Mouse (Mus musculus): ENCODE data around the gene Sirt1.
"Not testable (repeated sequence)": the region's sequence is repeated elsewhere in the genome, so short reads cannot be mapped to it uniquely, and the experiment has no call there.

The Sirt1 gene

DNA sequence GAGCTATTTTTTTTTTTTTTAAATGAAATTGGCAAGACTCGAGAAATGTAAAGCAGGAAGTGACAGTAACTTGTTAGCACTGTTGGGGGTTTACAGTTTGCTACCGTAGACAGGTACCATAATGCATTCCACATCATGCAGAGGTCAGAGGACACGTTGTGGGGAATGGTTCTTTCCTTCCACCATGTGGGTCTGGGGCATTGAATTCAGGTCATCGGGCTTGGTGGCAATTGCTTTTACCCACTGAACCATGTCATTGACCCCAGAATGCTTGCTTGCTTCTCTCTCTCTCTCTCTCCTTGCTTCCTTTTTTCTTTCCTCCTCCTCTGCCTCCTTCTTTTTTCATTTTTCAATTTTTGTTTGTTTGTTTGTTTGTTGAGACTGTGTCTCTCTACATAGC, 7.4 kb upstream of the Sirt1 start:
- DNase-seq (ENCODE audit: extremely low read depth, insufficient read length, low spot score): no peak

DNA sequence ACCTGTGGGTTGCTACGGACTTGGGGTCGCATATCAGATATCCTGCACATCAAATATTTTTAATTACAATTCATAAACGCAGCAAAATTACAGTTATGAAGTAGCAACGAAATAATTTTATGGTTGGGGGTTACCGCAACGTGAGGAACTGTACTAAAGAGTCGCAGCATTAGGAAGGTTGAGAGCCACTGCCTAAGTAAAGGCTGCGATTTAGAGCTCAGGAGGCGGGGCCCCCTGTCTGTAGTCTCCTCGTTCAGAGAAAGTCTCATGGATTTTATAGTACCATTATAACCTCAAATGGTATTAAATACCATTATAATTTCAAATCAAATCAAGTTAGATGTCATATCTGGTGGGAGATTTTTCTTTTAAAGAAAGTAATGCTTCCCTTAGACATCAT, 5.5 kb upstream of the Sirt1 start:
- DNase-seq (ENCODE audit: extremely low read depth, insufficient read length, low spot score): no peak

DNA sequence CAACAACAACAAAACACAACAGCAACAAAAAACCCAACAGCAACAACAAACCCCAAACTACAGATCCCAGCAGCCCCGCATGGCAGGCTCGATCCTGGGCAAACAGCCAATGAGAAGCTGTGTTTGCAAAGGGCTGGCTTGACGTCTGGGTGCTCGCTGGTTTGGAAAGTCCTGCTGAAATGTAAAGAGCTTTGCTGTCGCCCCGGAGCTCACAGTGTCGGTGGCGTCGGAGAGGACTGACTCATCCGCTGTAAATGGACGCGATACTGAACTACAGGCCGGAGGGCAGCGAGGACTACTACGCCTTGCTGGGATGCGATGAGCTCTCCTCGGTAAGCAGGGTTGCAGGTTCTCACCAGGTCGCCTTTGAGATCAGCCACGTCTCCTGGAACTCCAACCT, 4.9 kb upstream of the Sirt1 start:
- no peak for DNase-seq (ENCODE audit: extremely low read depth, insufficient read length, low spot score)

DNA sequence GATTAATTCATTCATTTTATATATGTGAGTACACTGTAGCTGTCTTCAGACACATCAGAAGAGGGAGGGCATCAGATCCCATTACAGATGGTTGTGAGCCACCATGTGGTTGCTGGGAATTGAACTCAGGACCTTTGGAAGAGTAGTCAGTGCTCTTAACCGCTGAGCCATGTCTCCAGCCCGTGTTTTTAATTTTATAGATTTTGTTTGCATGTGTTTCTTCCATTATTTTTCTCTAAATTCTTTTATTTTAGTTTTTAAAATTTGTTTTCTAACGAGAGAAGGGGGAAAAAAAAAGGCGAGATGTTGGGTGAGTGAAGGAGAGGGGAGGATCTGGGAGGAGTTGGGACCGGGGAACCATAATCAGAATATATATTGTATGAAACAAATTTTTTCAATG, 4.4 kb upstream of the Sirt1 start:
- not testable (repeated sequence) for DNase-seq (ENCODE audit: extremely low read depth, insufficient read length, low spot score)

DNA sequence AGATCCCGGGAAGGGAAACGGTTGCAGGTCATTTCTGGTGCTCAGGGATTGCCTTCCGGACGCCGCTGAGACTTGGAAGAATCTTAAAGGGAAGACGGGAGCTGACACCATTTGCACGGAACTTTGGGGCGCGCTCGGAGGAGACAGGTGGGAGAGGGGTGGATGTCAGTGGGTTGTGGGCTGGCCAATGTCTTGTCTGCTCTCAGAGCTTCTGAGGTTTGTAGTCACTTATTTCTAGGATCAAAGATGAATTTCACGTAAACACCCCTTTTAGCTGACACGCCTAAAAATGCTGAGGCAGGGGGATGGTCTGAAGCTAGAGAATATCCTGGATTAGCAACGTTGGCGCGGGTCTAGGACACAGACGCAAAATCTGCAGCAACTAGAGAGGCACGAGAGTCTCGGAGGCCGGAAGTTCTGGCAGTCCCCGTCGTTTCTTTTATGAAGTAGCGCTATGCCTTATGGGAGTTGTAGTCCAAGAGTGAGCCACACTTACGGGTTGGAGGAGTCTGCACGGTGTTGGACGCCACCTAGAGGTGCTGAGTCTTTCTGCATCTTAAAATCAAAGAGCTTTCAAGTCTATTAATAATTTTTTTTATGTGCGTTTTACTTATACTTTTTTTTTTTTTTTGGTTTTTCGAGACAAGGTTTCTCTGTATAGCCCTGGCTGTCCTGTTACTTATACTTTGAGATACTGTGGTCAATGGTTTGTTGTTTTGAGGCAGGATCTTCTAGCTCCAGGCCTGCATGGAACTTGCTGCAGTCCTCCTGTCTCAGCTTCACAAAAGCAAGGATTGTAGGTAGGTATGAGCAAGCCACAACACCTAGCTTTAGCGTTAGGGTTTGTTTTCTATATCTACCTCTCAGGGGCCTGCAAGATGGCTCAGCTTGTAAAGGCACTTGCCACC, 1.1 kb upstream of the Sirt1 start, which contains the start of gene Dnajc12:
Gene Dnajc12, plus strand, starts transcription at position 72 of the 908 bp plus-strand sequence.
- DNase-seq (ENCODE audit: extremely low read depth, insufficient read length, low spot score): peak; percentile 55

DNA sequence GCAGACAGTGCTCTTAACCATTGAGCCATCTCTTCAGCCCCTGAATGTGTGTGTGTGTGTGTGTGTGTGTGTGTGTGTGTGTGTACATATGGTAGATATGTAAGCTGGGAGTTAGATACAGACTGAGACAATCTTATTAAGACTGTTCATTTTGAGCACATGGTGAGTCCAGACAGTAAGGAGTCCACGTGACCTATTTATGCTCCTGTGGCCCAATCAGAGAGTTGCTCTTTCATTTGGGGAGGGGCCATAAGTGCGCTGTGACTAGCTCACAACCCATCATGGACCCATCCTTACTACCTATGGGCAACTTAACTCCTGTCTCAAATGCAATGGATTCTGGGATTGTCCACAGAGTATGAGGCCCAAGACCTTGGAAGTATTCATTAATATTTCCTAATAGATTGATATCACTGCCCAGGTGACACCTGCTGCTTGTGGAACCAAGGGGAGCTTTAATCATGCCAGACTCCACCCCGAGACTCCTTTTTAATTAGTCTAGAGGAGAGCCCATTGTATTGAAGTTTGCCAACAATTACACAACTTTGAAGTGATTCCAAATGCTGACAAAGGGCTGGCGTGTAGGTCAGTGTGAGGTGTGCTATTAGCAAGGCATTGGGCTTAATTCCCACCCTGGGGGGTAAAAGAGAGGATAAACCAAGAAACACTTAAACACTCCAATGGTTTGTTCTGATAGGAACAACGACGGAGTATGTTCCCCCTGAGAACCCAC, 2.4 kb downstream of the Sirt1 start:
- DNase-seq (ENCODE audit: extremely low read depth, insufficient read length, low spot score): no peak

DNA sequence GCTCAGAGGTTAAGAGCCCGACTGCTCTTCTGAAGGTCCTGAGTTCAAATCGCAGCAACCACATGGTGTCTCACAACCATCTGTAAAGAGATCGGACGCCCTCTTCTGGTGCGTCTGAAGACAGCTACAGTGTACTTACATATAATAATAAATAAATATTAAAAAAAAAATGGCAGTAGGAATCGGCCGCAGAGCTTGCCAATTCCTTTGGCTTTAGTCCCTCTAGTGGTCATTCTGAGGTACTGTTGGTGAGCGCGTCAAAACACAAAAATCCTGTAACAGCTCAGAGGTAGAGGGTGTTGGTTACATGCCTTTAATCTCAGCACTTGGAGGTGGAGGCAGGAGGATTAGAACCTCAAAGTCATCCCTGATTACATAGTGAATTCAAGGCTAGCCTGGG, 4.0 kb downstream of the Sirt1 start:
- peak; percentile 11 for DNase-seq (ENCODE audit: extremely low read depth, insufficient read length, low spot score)

DNA sequence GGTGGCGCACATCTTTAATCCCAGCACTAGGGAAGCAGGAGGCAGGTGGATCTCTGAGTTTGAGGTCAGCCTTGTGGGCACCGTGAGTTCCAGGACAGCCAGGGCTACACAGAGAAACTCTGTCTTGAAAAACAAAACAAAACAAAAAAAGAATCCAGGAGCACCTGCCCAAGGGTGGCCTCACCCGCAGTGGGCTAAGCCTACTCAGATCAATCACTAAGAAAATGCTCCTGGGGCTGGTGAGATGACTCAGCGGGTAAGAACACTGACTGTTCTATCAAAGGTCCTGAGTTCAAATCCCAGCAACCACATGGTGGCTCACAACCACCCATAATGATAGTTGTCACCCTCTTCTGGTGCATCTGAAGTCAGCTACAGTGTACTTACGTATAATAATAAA, 5.2 kb downstream of the Sirt1 start:
- DNase-seq (ENCODE audit: extremely low read depth, insufficient read length, low spot score): no peak

DNA sequence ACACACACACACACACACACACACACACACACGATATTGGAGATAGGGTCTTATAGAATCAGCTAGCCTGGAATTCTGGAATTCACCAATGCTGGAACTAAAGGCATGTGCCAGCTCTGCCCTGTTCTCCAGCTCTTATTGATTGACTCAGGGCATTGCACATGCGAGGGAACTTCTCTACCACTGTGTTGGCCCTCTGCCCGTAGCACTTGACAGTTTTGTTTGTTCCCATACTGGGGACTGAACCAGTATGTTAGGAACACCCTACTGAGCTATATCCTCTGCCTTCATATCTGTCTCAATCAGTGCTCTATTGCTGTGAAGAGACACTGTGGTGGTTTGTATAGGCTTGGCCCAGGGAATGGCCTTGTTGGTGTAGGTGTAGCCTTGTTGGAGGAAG, 13.5 kb downstream of the Sirt1 start:
- no peak for DNase-seq (ENCODE audit: extremely low read depth, insufficient read length, low spot score)

DNA sequence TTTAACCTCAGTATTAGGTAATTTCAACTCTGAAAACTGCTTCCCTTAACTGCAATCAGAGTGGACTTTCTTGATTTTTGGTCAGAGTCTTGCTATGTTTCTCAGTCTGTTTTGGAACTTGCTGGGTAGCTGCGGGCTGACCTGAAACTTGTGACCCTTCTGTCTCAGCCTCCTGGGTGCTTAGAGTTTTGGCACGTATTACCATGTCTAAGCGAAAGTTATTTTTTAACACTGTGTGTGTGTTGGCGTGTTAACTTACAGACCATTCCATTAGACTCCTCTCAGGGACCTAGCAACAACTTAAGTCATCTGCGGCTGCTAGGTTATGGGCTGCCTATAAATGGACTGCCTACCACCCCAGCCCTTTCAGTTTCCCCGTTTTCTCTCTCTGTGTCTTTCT, 14.1 kb downstream of the Sirt1 start:
- no peak for DNase-seq (ENCODE audit: extremely low read depth, insufficient read length, low spot score)

DNA sequence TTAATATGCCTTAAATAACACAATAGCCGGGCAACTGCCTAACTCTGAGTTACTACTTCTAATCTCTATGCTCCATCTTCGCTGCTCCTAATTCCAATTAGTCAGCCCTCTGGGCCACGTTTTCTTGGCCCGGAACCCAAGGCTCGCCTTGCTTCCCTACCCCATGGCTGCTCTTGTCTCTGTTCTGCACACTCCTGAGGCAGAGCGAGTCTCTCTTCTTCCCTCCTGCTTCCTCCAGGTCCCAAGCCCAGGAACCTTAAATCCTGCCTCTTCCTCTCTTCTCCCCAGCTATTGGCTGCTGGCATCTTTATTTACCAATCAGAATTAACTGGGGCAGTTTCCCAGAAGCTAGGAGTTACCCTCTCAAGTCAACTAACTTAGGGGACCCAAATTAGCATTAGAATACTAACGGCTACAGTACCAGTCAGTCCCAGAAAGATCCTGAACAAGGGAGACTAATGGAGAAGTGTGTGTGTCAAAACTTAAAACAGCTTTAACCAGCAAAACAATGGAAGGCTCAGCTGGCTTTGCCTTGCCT, 15.5 kb downstream of the Sirt1 start:
- DNase-seq (ENCODE audit: extremely low read depth, insufficient read length, low spot score): no peak

DNA sequence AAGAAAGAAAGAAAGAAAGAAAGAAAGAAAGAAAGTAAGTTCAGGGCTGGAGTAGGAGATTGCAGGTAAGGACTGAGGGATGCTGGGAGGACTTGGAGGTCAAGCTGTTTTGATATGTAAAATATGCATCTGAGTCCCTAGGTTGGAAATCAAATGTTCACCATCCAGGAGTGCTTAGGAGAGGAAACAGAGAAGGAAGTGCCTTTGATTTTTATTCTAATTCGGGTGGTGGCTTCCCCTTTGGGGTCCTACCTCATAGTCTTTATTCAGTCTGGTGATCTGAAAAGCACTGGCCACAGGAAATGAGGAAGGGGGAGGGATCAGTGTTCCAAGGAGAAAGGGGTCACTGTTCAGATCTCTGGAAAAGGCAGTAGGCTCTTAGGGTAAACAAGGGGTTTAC, 21.0 kb downstream of the Sirt1 start:
- DNase-seq (ENCODE audit: extremely low read depth, insufficient read length, low spot score): no peak

DNA sequence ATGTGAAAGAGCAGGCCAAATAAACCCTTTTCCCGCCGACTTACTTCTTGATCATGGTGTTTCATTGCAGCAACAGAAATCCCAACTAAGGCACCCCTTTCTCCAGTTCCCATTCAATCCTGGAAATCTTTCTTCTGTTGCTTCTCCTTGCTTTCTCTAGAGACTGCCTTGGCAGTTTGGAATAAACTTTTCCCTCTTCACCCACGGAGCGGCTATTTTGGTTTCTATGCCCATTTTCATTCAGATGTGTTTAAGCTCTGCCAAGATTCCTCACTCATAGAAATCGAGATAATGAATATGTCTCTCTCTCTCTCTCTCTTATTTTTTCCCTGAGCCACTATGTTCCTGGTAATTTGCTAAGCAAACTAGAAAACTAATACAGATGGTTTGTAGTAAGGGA, 29.4 kb downstream of the Sirt1 start:
- DNase-seq (ENCODE audit: extremely low read depth, insufficient read length, low spot score): no peak

DNA sequence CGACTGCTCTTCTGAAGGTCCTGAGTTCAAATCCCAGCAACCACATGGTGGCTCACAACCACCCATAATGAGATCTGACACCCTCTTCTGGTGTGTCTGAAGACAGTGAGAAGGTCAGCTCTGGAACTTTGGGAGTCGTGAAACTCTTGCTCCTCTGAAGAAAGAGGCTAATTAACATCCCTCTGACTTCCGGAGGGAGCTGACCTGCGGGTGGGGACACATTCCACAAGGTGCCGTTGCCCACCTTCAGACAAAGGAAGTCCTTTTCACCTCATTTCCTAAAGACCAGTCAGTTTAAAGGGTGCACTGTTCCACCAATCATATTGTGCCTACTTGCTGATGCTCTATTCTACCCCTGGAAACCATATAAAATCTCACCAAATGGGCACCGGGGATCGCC, 30.4 kb downstream of the Sirt1 start:
- not testable (repeated sequence) for DNase-seq (ENCODE audit: extremely low read depth, insufficient read length, low spot score)

DNA sequence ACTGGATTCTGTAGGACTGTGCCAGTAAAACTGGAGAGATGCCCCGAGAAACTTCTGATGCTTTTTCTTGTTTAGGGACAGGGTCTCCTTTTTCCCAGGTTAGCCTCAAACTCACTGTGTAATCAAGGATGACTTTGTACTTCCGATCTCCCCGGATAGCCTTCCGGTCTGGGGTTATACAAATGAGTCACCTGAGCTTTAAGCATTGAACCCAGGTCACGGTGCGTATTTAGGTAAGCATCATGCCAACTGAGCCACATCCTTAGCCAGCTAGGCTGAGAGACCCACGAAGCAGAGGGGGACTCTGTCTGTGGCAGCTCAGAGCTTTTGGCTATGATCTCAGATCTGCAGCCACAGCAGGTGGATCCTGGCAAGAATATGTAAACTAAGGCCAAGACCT, 30.8 kb downstream of the Sirt1 start:
- no peak for DNase-seq (ENCODE audit: extremely low read depth, insufficient read length, low spot score)

DNA sequence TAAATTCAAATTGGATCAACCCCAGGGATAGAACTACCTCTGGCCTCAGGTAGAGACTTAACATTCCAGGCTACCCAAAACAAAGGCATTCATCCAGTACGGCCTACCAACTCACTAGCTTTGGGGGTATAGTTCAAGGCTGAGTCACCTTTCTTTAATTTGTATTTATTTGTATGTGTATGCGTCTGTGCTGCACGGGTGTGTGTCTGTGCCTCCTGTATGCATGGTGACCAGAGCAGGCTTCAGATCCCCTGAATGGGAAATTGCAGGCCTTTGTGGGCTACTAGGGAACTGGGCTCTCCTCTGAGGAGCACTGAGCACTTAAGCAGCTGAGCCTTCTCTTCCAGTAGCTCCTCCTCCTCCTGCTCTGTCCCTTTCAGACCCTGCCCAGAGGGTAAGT, 33.2 kb downstream of the Sirt1 start:
- DNase-seq (ENCODE audit: extremely low read depth, insufficient read length, low spot score): no peak

DNA sequence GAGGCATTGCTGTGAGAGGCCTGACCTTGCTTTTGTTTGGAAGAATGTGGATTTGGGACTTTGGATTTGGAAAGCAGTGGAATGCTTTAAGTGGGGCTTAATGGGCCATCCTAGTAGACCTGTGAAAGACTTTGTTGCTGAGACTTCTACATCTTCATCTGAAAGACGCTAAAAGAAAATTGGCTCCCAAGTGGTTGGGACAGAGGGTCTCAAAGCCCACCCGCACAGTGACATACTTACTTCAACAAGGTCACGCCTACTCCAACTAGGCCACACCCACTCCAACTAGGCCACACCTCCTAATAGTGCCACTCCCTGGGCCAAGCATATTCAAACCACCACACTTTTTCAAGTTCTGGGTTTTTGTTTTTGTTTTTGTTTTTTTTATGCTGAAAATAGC, 36.8 kb downstream of the Sirt1 start:
- no peak for DNase-seq (ENCODE audit: extremely low read depth, insufficient read length, low spot score)

DNA sequence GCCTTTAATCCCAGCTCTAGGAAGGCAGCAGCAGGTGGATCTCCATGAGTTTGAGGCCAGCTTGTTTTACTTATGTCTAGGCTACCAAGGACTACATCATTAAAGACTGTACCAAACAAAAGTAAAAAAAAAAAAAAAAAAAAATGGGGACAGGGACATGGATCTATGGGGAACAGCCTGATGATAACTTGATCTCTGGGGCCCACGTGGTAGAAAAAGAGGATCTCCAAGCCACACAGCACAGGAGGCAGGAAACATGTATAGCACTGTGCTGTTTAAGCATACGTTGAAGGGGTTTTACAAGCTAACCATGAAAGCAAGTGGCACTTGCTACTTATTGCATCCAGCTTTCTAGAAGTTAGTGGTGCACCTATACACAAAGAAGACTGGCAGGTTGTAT, 40.2 kb downstream of the Sirt1 start:
- DNase-seq (ENCODE audit: extremely low read depth, insufficient read length, low spot score): no peak

DNA sequence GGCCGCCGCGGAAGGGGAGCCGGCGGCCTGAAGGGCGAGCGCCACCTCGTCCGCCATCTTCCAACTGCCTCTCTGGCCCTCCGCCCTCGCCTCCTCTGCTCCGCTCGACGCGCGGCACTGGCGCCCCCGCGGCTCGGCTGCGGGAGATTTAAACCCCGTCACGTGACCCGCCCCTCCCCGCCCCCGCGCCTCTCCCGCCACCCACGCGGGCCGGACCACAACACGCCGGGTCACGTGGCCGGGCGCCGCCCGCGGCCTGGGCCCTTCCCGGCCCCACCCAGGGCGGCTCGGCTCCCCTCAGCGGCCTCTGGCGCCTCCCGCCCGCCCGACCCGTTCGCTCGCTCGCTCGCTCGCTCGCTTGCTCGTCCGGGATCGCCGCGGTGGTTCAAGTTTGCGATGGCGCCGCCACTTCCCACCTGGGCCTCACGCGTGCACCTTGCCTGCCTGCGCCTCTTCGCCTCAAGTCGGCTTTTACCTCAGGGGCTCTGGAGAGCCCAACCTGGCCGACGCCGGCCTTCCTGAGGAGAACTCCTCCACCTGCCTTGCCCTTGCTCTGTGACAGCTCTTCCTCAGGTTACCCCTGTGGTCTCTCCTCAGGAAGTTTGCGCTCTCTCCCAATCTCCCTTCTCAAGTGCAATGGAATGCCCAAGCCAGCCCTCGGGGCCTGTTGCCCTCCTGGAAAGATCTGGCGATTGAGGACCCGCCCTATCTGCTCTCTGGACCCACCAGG, 42.4 kb downstream of the Sirt1 start:
- DNase-seq (ENCODE audit: extremely low read depth, insufficient read length, low spot score): peak; percentile 67

DNA sequence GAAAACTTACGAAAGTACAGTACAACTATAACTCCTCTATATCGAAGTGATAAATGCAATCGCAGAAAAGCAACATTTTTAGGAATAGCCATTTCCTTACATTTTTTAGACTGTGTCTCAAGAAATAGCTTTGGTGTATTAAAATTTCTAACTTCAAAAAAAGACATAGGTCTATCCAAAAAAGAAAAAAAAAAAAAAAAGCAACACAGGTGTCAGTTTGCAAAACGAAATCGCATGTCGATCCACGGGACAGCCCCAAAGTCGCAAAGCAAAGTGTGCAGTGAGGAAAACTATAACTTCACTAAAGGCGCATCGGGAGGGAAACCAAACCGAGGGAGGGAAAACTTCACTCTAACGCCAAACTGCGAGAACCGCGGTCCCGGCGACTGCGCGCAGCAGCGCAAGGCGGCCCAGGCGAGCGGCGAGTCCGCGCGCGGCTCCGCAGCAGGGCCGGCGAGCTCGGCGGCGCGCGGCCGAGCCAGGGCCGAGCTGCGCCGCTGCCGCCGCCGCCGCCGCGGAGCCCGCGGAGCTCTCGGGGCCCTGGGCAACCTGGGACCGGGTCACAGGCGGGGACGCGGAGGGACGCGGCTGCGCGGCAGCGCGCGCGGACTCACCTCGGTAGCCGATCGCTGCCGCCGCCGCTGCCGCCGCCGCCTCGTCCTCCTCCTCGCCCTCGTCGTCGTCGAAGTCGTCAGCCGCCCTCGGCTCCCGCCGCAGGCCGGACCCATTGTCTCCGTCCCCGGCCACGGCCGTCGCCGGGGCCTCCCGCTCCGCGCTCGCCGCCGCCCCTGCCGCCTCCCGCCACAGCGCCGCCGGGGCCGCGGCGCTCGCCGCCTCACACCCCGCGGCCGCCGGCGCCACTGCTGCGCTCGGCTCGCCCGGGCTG, 43.3 kb downstream of the Sirt1 start:
- peak; percentile 67 for DNase-seq (ENCODE audit: extremely low read depth, insufficient read length, low spot score)

Data from 3134 (cell line).